Mouse (Mus musculus) kidney, postnatal 0 days (tissue): ENCODE measurements around the gene Mia3. TPM values are rescaled to one million over a fixed set of nuclear protein-coding genes. Genes with fewer than 3 reads are reported as not detected.

Experiments
- ATAC-seq: fragments of 200-750 bp; cut with Nextera tagmentation; replicated peaks from 2 replicates; pipeline ENCODE4 v1.8.0; 2017; ENCODE audit warnings: low read depth, moderate number of reproducible peaks, moderate TSS enrichment, moderate library complexity; ENCODE audit not compliant: low FRiP score
- DNase-seq: peaks from one replicate; pipeline ENCODE4 v3.0.0-alpha.2; 2016; ENCODE audit warnings: low spot score
- H3K27ac ChIP-seq: fragments of 300-500 bp; sonication (generic); 2 replicates; pipeline ENCODE4 v1.5.1; 2014; ENCODE audit warnings: mild to moderate bottlenecking
- H3K27me3 ChIP-seq: fragments of 300-500 bp; sonication (generic); 2 replicates; pipeline ENCODE4 v1.6.1; 2014; ENCODE audit warnings: low read length, mixed read lengths; ENCODE audit not compliant: insufficient read depth
- H3K36me3 ChIP-seq: fragments of 300-500 bp; sonication (generic); 2 replicates; pipeline ENCODE4 v1.6.1; 2014; ENCODE audit warnings: low read length, mixed read lengths; ENCODE audit not compliant: insufficient read depth
- H3K4me1 ChIP-seq: fragments of 300-500 bp; sonication (generic); replicated peaks from 2 replicates; pipeline ENCODE4 v1.6.1; 2014; ENCODE audit warnings: antibody characterized with exemption, low read length, mixed read lengths; ENCODE audit not compliant: insufficient read depth
- H3K4me2 ChIP-seq: fragments of 300-500 bp; sonication (generic); 2 replicates; pipeline ENCODE4 v1.6.1; 2014; ENCODE audit warnings: mild to moderate bottlenecking, low read length, moderate library complexity, mixed read lengths
- H3K4me3 ChIP-seq: fragments of 300-500 bp; sonication (generic); replicated peaks from 2 replicates; pipeline ENCODE4 v1.5.1; 2014; ENCODE audit warnings: low read depth, low read length
- H3K9ac ChIP-seq: fragments of 300-500 bp; sonication (generic); 2 replicates; pipeline ENCODE4 v1.6.1; 2014; ENCODE audit warnings: low read depth, low read length
- H3K9me3 ChIP-seq: fragments of 300-500 bp; sonication (generic); replicated peaks from 2 replicates; pipeline ENCODE4 v1.6.1; 2016; ENCODE audit warnings: low read length, inconsistent platforms, mixed read lengths
- CTCF ChIP-seq: IDR thresholded peaks from 2 replicates; pipeline ENCODE4 v1.5.1; 2016; ENCODE audit warnings: antibody characterized with exemption, low read depth, mild to moderate bottlenecking, moderate library complexity
- WGBS: fragments of 180-500 bp; shearing (Covaris S2); extraction: QIAGEN DNeasy Blood & Tissue Kit; methylation state at CpG from one replicate; pipeline ENCODE4 v1.1.7; 2014; 5-methylcytosine and 5-hydroxymethylcytosine counted together
- polyA plus RNA-seq: library from polyadenylated mRNA; unstranded; fragments of >200 nt; fragmentation: Nextera tagmentation; extraction: Ambion mirVana; gene quantifications from 2 replicates; pipeline ENCODE4 v1.2.1, GENCODE M21; 2015

The Mia3 gene
- polyA plus RNA-seq, 1 experiment from 2014 or later, result 60.8 TPM

DNA sequence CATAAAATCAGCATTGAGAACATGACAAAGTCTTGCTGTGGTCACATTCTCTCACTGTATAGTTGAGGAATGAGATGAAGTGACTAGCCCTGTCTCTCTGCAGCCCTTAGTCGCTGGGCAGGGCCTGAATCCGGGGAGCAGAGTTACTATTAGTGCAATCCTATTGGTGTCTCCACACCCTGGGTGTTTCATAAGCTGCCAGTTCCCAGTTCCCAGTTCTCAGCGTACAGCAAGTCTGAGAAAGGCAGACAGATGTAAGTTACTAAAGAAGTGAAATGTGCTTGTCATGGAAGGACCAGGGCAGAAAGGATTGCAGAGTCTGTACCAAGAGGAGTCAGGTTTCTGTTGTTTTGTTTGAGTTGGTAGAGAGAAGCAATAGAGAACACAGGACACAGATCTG, 61.8 kb downstream of the Mia3 start:
- WGBS, result 74% methylated on average over 3 of the region's 3 CpGs
- 0 out of 2 replicates have a peak, but pooled peaks cover 4% of the 10 kb centered on the region for H3K36me3 ChIP-seq
- H3K4me1 ChIP-seq, result no peaks in the 10 kb centered on the region
- DNase-seq, result no peak
- no peak for TF ChIP-seq CTCF
- no peak for ATAC-seq
- H3K4me3 ChIP-seq, result no peak overlapping the region
- no peak overlapping the region for H3K27ac ChIP-seq
- H3K27me3 ChIP-seq, result no peaks in the 10 kb centered on the region
- H3K4me2 ChIP-seq, result no peak overlapping the region
- H3K9ac ChIP-seq, result no peak overlapping the region
- no peaks in the 10 kb centered on the region for H3K9me3 ChIP-seq

DNA sequence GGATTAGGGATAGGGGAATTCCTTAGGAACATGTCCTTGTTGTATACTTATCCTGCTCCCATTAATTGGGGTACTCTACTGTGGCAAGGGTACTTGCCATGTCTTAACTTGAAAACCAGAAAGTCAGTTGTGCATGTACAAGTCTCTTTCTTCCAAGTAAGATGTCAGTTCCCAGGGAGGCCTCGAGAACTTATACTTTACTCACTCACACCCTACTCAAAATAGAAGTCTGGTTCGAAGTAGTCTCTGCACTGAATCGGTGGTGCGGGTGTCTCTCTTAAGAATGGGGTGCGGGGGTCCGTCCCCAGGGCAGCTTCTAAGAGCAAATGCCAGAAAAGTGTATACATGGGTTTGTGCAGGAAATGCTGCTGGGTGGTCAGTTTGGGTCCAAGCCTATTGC, 70.2 kb downstream of the Mia3 start:
- Histone ChIP-seq H3K27ac (no peak overlapping the region), H3K4me2 (no peak overlapping the region), H3K9ac (no peak overlapping the region), H3K27me3 (no peaks in the 10 kb centered on the region), H3K36me3 (no peaks in the 10 kb centered on the region), H3K4me3 (no peak overlapping the region), H3K4me1 (no peaks in the 10 kb centered on the region), H3K9me3 (no peaks in the 10 kb centered on the region)
- TF ChIP-seq CTCF, result no peak
- no peak for ATAC-seq
- WGBS, result 85% methylated on average over 6 of the region's 6 CpGs
- peak; percentile 97 for DNase-seq

DNA sequence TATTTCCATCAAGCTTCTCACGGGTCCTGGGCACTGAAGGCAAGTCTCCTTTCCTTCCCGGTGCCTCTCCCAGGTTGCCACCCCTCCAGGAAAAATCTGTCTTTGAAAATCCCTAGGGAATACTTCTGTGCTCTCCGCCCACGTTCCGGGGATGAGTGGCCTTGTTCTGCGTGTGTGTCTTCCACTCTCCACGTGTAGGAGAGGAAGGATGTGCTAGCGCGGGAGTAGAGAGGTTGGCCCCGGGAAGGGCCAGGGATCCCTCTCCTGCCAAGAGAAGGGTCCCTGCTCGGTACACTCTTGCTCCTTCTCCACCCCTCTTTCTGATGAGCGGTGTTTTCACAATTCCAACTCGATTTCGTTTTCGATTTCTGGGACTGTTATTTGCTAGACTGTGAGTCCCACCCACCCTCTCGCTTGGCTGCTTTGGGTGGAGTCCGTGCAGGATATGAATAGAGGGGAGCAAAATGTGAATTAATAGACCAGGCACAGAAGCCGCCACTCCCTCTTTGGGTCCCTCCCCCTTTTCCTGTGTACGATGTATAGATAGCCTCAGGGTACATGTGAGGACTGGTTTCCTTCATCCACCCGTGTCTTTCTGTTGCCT, 71.4 kb downstream of the Mia3 start:
- no peaks in the 10 kb centered on the region for H3K4me1 ChIP-seq
- no peaks in the 10 kb centered on the region for H3K27me3 ChIP-seq
- no peak for ATAC-seq
- peaks cover 5% of the 10 kb centered on the region; the same call in 1 of the 2 replicates for H3K36me3 ChIP-seq
- DNase-seq, result peak; percentile 72
- H3K27ac ChIP-seq, result peak overlapping the region; percentile 47
- no peak for TF ChIP-seq CTCF
- H3K4me2 ChIP-seq, result peak overlapping the region; percentile 57
- H3K4me3 ChIP-seq, result peak overlapping the region; percentile 48
- H3K9ac ChIP-seq, result peak overlapping the region; percentile 50
- WGBS, result under 1% methylated on average over 20 of the region's 20 CpGs
- no peaks in the 10 kb centered on the region for H3K9me3 ChIP-seq

DNA sequence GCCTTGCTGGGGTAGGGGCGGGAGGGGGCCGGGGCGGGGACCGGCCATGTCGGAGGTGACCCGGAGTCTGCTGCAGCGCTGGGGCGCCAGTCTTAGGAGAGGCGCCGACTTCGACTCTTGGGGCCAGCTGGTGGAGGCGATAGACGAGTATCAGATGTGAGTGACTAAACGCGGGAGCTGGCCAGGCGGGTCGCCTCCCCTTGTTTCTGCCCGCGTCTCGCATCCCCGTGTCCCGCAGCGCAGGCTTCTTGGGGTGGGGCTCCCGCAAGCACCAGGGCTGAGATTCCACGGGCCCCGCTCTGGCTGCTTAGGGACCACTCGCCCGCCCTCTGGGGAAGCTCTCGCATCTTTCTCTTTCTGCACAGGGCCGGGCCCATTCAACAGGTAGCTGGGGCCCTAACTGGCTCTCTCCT, 71.9 kb downstream of the Mia3 start:
- peak overlapping the region; percentile 50 for H3K9ac ChIP-seq
- peaks cover 5% of the 10 kb centered on the region; the same call in 1 of the 2 replicates for H3K36me3 ChIP-seq
- WGBS, result 0% methylated on average over 18 of the region's 30 CpGs
- peak overlapping the region; percentile 57 for H3K4me2 ChIP-seq
- no peaks in the 10 kb centered on the region for H3K27me3 ChIP-seq
- peak overlapping the region; percentile 48 for H3K4me3 ChIP-seq
- ATAC-seq (no peak), DNase-seq (peak; percentile 66)
- H3K27ac ChIP-seq, result peak overlapping the region; percentile 47
- H3K4me1 ChIP-seq, result no peaks in the 10 kb centered on the region
- H3K9me3 ChIP-seq, result no peaks in the 10 kb centered on the region
- TF ChIP-seq CTCF, result no peak

- H3K36me3 ChIP-seq, result peaks cover 5% of the 10 kb centered on the region; the same call in 1 of the 2 replicates
- H3K9ac ChIP-seq, result peak within 1 kb of the TSS; percentile 59
- no peak for TF ChIP-seq CTCF
- H3K9me3 ChIP-seq, result no peaks in the 10 kb centered on the region
- no peaks in the 10 kb centered on the region for H3K4me1 ChIP-seq
- WGBS, result under 1% methylated on average over 37 of the region's 39 CpGs
- H3K27ac ChIP-seq, result peak within 1 kb of the TSS; percentile 48
- peak within 1 kb of the TSS; percentile 57 for H3K4me2 ChIP-seq
- peak; percentile 85 for ATAC-seq
- H3K4me3 ChIP-seq, result peak within 1 kb of the TSS; percentile 48
- peak; percentile 96 for DNase-seq
- H3K27me3 ChIP-seq, result no peaks in the 10 kb centered on the region
These were observed 72.4 kb downstream of the Mia3 start, which contains the start of gene Brox for GRCm38 (mm10) chr1:183296877-183297383. Brox (minus strand) TSS chr1:183297269.

GRCm38 (mm10) chr1:183296465-183296864, 72.9 kb downstream of the Mia3 start, which contains the start of gene Aida:
Aida (plus strand) TSS chr1:183296590.
- H3K4me1 ChIP-seq, result no peaks in the 10 kb centered on the region
- H3K4me3 ChIP-seq, result peak within 1 kb of the TSS; percentile 48
- H3K4me2 ChIP-seq, result peak within 1 kb of the TSS; percentile 57
- peak within 1 kb of the TSS; percentile 48 for H3K27ac ChIP-seq
- H3K36me3 ChIP-seq, result peaks cover 5% of the 10 kb centered on the region; the same call in 1 of the 2 replicates
- TF ChIP-seq CTCF, result no peak
- DNase-seq (peak; percentile 30), ATAC-seq (peak; percentile 1; the same call in 1 of the 2 replicates)
- WGBS, result 0% methylated on average over 26 of the region's 26 CpGs
- no peaks in the 10 kb centered on the region for H3K27me3 ChIP-seq
- no peaks in the 10 kb centered on the region for H3K9me3 ChIP-seq
- H3K9ac ChIP-seq, result peak within 1 kb of the TSS; percentile 59
